Mouse (Mus musculus): ENCODE measurements around the gene Apoc1. TPM values are rescaled to one million over a fixed set of nuclear protein-coding genes. Genes with fewer than 3 reads are reported as not detected.
"Not testable (repeated sequence)": the region's sequence is repeated elsewhere in the genome, so short reads cannot be mapped to it uniquely, and the experiment has no call there.

Gene Apoc1
- polyA plus RNA-seq, 1 experiment from 2014 or later: 43.2 TPM

DNA sequence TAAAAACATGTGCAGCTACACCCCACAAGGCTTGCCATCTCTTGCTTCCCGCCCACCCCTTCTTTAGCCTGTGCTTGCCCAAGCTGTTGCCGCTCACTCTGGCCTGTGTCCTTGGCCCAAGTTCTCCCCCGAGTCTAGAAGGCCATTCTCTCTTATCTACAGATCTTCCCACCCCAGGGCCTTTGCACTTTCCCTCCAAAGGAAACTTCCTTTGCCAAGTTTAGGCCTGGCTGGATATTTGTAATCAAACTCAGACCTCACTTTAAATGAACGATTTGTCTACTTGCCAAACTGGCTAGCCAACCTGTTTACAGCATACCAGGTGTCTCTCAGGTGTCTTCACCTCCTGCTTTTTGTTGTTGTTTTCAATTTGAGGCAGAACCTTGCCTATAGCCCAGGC, 1.6 kb downstream of the Apoc1 start:
- no peak overlapping the region for H3K4me2 ChIP-seq (ENCODE audit: low read depth, low read length)
- H3K9ac ChIP-seq (ENCODE audit: low read depth, low read length): no peak overlapping the region
- no peaks in the 10 kb centered on the region for H3K36me3 ChIP-seq (ENCODE audit: control insufficient read depth, insufficient read depth, low read length)
- no peaks in the 10 kb centered on the region for H3K27me3 ChIP-seq (replicated peaks; ENCODE audit: control insufficient read depth, insufficient read depth, low read length)
- H3K4me3 ChIP-seq (ENCODE audit: low read length): no peak overlapping the region
- no peaks in the 10 kb centered on the region for H3K9me3 ChIP-seq (ENCODE audit: control insufficient read depth, low read length)
- WGBS: 90% methylated on average over 4 of the region's 4 CpGs
- ATAC-seq: no peak
- H3K27ac ChIP-seq (ENCODE audit: low read length): no peak overlapping the region
- peaks cover 32% of the 10 kb centered on the region for H3K4me1 ChIP-seq (ENCODE audit: control insufficient read depth, insufficient read depth, low read length)

DNA sequence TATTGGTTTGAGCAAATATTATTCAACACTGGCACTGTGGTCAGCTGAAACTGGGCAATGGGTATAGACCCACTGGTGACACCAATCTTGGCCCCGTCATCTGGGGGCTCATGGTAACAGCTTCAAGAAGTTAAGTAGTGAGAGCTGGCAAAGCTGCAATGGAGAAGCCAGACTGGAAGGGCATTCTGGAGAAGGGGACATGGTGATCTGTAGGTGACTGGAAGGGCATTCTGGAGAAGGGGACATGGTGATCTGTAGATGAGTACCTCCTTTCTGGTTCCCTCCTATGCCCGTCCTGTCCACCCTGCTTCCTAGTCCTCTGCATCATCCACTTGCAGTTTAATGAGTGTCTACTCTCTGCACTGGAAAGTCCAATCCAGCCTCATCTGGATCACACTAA, 3.8 kb downstream of the Apoc1 start:
- no peaks in the 10 kb centered on the region for H3K27me3 ChIP-seq (replicated peaks; ENCODE audit: control insufficient read depth, insufficient read depth, low read length)
- H3K36me3 ChIP-seq (ENCODE audit: control insufficient read depth, insufficient read depth, low read length): no peaks in the 10 kb centered on the region
- no peaks in the 10 kb centered on the region for H3K9me3 ChIP-seq (ENCODE audit: control insufficient read depth, low read length)
- ATAC-seq: no peak
- H3K4me2 ChIP-seq (ENCODE audit: low read depth, low read length): no peak overlapping the region
- no peak overlapping the region for H3K27ac ChIP-seq (ENCODE audit: low read length)
- H3K9ac ChIP-seq (ENCODE audit: low read depth, low read length): no peak overlapping the region
- H3K4me3 ChIP-seq (ENCODE audit: low read length): no peak overlapping the region
- H3K4me1 ChIP-seq (ENCODE audit: control insufficient read depth, insufficient read depth, low read length): peaks cover 19% of the 10 kb centered on the region
- WGBS: 96% methylated on average over 2 of the region's 2 CpGs

DNA sequence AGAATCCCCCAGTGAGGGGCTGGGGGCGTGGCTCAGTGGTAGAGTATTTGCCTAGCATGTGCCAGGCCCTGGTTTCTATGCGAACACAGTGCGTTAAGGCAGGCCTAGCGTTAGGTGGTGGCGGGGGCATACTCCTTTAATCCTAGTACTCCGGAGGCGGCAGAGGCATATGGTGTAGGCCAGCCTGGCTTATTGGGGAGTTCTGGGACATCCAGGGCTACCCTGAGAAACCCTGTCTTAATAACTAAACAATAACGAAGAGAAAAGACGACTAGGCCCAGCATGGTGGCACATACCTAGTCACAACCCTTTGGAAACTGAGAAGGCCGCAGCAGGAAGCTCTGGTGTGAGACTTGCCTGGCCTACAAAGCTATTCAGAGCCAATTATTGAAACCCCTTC, 4.4 kb downstream of the Apoc1 start:
- Histone ChIP-seq H3K9me3 (ENCODE audit: control insufficient read depth, low read length) (no peaks in the 10 kb centered on the region), H3K4me3 (ENCODE audit: low read length) (no peak overlapping the region), H3K27ac (ENCODE audit: low read length) (no peak overlapping the region), H3K4me1 (ENCODE audit: control insufficient read depth, insufficient read depth, low read length) (peaks cover 14% of the 10 kb centered on the region), H3K4me2 (ENCODE audit: low read depth, low read length) (no peak overlapping the region), H3K9ac (ENCODE audit: low read depth, low read length) (no peak overlapping the region), H3K27me3 (replicated peaks; ENCODE audit: control insufficient read depth, insufficient read depth, low read length) (no peaks in the 10 kb centered on the region), H3K36me3 (ENCODE audit: control insufficient read depth, insufficient read depth, low read length) (no peaks in the 10 kb centered on the region)
- 91% methylated on average over 10 of the region's 10 CpGs for WGBS
- ATAC-seq: no peak

DNA sequence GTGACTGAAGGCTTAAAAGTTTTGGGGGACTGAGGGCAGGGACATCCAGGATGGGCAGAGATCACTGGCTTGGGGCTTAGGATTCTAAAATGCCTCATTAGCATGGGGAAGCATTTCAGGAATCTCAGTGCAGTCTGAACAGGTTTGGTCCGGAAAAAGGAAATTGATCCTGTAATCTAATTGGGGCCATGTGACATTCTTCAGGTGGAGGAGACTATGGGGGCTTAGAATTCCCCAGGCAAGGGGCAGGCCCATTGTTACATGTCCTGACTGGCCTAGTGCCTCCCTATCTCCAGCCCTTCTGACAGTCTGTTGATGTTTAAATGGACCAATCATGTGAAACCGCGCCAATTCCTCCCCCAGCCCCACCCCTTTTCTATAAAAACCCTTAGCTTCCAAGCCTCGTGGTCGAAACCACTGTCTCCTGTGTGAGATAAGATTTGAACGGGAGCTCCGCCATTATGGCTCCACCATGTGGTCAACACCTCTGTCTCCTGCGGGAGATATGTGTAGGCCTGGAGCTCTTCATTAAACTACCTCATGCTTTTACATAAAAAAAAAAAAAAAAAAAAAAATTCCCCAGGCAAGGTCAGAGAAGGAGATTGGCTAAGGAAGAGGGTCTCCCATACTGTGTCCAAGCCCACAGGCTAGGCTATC, 5.4 kb downstream of the Apoc1 start:
- H3K36me3 ChIP-seq (ENCODE audit: control insufficient read depth, insufficient read depth, low read length); H3K27me3 ChIP-seq (replicated peaks; ENCODE audit: control insufficient read depth, insufficient read depth, low read length); H3K9me3 ChIP-seq (ENCODE audit: control insufficient read depth, low read length); H3K4me3 ChIP-seq (ENCODE audit: low read length); H3K27ac ChIP-seq (ENCODE audit: low read length); H3K9ac ChIP-seq (ENCODE audit: low read depth, low read length); H3K4me2 ChIP-seq (ENCODE audit: low read depth, low read length); H3K4me1 ChIP-seq (ENCODE audit: control insufficient read depth, insufficient read depth, low read length): not testable (repeated sequence)
- ATAC-seq: peak; percentile 43; the same call in 1 of the 2 replicates
- 59% methylated on average over 8 of the region's 8 CpGs for whole genome bisulfite sequencing

DNA sequence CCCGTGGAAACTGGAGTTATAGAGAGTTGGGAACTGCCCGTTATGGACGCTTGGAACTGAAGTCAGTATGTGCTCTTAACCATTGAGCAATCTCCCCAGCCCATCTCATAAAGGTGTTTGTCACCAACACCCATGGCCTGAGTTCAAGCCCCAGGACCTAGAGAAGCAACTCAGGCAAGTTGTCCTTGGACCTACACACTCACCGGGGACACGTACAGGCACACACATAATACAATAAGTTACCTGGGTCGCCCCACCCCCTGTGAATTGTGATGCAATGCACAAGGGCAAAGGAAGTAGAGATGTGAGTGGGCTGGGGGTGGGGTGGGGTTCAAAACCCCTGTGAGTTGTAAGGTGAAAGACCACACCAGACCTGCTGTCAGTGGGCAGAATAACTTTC, 5.9 kb downstream of the Apoc1 start:
- H3K4me2 ChIP-seq (ENCODE audit: low read depth, low read length): no peak overlapping the region
- no peaks in the 10 kb centered on the region; the same call in 1 of the 2 replicates for H3K4me1 ChIP-seq (ENCODE audit: control insufficient read depth, insufficient read depth, low read length)
- no peak overlapping the region for H3K4me3 ChIP-seq (ENCODE audit: low read length)
- H3K9ac ChIP-seq (ENCODE audit: low read depth, low read length): no peak overlapping the region
- H3K27ac ChIP-seq (ENCODE audit: low read length): no peak overlapping the region
- peak; percentile 41 for ATAC-seq
- H3K36me3 ChIP-seq (ENCODE audit: control insufficient read depth, insufficient read depth, low read length): no peaks in the 10 kb centered on the region
- no peaks in the 10 kb centered on the region for H3K9me3 ChIP-seq (ENCODE audit: control insufficient read depth, low read length)
- WGBS: 77% methylated on average over 6 of the region's 6 CpGs
- H3K27me3 ChIP-seq (replicated peaks; ENCODE audit: control insufficient read depth, insufficient read depth, low read length): no peaks in the 10 kb centered on the region

- no peaks in the 10 kb centered on the region for H3K9me3 ChIP-seq (ENCODE audit: control insufficient read depth, low read length)
- H3K4me1 ChIP-seq (ENCODE audit: control insufficient read depth, insufficient read depth, low read length): peaks cover 3% of the 10 kb centered on the region; the same call in 1 of the 2 replicates
- 49% methylated on average over 4 of the region's 4 CpGs for WGBS
- H3K4me3 ChIP-seq (ENCODE audit: low read length): no peak overlapping the region
- no peak overlapping the region for H3K9ac ChIP-seq (ENCODE audit: low read depth, low read length)
- no peak overlapping the region for H3K4me2 ChIP-seq (ENCODE audit: low read depth, low read length)
- no peaks in the 10 kb centered on the region for H3K27me3 ChIP-seq (replicated peaks; ENCODE audit: control insufficient read depth, insufficient read depth, low read length)
- no peak overlapping the region for H3K27ac ChIP-seq (ENCODE audit: low read length)
- H3K36me3 ChIP-seq (ENCODE audit: control insufficient read depth, insufficient read depth, low read length): no peaks in the 10 kb centered on the region
- ATAC-seq: no peak
Measured at GRCm38 (mm10) chr7:19685374-19685773, 7.1 kb downstream of the Apoc1 start.

- Histone ChIP-seq H3K9ac (ENCODE audit: low read depth, low read length) (no peak overlapping the region), H3K4me2 (ENCODE audit: low read depth, low read length) (no peak overlapping the region), H3K4me1 (ENCODE audit: control insufficient read depth, insufficient read depth, low read length) (peaks cover 3% of the 10 kb centered on the region; the same call in 1 of the 2 replicates), H3K27ac (ENCODE audit: low read length) (no peak overlapping the region), H3K27me3 (replicated peaks; ENCODE audit: control insufficient read depth, insufficient read depth, low read length) (no peaks in the 10 kb centered on the region), H3K4me3 (ENCODE audit: low read length) (no peak overlapping the region), H3K9me3 (ENCODE audit: control insufficient read depth, low read length) (no peaks in the 10 kb centered on the region), H3K36me3 (ENCODE audit: control insufficient read depth, insufficient read depth, low read length) (no peaks in the 10 kb centered on the region)
- ATAC-seq: no peak
- WGBS: 89% methylated on average over 6 of the region's 6 CpGs
Measured at GRCm38 (mm10) chr7:19683771-19684201, 8.7 kb downstream of the Apoc1 start.

DNA sequence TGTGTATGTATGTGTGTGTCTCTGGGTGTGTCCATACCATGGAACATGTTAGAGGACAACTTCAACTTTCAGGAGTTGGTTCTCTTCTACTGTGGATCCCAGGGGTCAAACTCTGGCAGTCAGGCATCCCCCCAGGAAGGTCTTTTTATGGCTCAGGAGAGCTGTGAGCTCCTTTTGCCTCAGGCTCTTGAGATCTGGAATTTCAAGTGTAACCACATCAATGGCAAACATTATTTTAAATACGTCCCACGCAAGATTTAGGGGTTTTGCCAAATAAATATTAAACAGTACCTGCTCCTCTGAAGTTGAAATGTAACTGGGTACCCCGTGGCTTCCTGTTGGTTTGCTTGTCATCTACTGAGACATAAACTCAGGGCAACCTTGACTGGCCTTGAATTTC, 9.5 kb downstream of the Apoc1 start:
- no peak overlapping the region for H3K9ac ChIP-seq (ENCODE audit: low read depth, low read length)
- WGBS: 68% methylated on average over 3 of the region's 3 CpGs

GRCm38 (mm10) chr7:19681202-19681694, 11.2 kb downstream of the Apoc1 start, which contains the start of the genes Gm44805 and Apoc4:
Gene Gm44805 (minus strand): TSS chr7:19681423.
Gene Apoc4 (minus strand): TSS chr7:19681479.
- Histone ChIP-seq H3K9me3 (ENCODE audit: control insufficient read depth, low read length) (no peaks in the 10 kb centered on the region), H3K4me2 (ENCODE audit: low read depth, low read length) (no peak within 1 kb of the TSS), H3K27ac (ENCODE audit: low read length) (no peak within 1 kb of the TSS; the same call in 1 of the 2 replicates), H3K36me3 (ENCODE audit: control insufficient read depth, insufficient read depth, low read length) (no peaks in the 10 kb centered on the region), H3K27me3 (replicated peaks; ENCODE audit: control insufficient read depth, insufficient read depth, low read length) (no peaks in the 10 kb centered on the region), H3K4me1 (ENCODE audit: control insufficient read depth, insufficient read depth, low read length) (peaks cover 12% of the 10 kb centered on the region; the same call in 1 of the 2 replicates), H3K9ac (ENCODE audit: low read depth, low read length) (no peak within 1 kb of the TSS), H3K4me3 (ENCODE audit: low read length) (no peak within 1 kb of the TSS)
- WGBS: 61% methylated on average over 8 of the region's 8 CpGs
- no peak for ATAC-seq

More for the DNA sequence above, 9.5 kb downstream of the Apoc1 start:
- no peaks in the 10 kb centered on the region for H3K36me3 ChIP-seq (ENCODE audit: control insufficient read depth, insufficient read depth, low read length)
- H3K4me2 ChIP-seq (ENCODE audit: low read depth, low read length): no peak overlapping the region
- no peaks in the 10 kb centered on the region for H3K27me3 ChIP-seq (replicated peaks; ENCODE audit: control insufficient read depth, insufficient read depth, low read length)
- H3K4me3 ChIP-seq (ENCODE audit: low read length): no peak overlapping the region
- H3K9me3 ChIP-seq (ENCODE audit: control insufficient read depth, low read length): no peaks in the 10 kb centered on the region
- no peak overlapping the region for H3K27ac ChIP-seq (ENCODE audit: low read length)
- peaks cover 3% of the 10 kb centered on the region; the same call in 1 of the 2 replicates for H3K4me1 ChIP-seq (ENCODE audit: control insufficient read depth, insufficient read depth, low read length)
- ATAC-seq: no peak
